Mouse (Mus musculus) lung, postnatal 0 days (tissue): ENCODE measurements around the gene Gm8369. TPM values are rescaled to one million over a fixed set of nuclear protein-coding genes. Genes with fewer than 3 reads are reported as not detected.
"Not testable (repeated sequence)": the region's sequence is repeated elsewhere in the genome, so short reads cannot be mapped to it uniquely, and the experiment has no call there.

Experiments
- ATAC-seq: fragments of 200-750 bp; cut with Nextera tagmentation; 2 replicates; pipeline ENCODE4 v1.8.0; 2017; ENCODE audit warnings: moderate library complexity
- DNase-seq: peaks from one replicate; pipeline ENCODE4 v3.0.0-alpha.2; 2016; ENCODE audit warnings: low spot score
- H3K27ac ChIP-seq: fragments of 300-500 bp; sonication (generic); 2 replicates; pipeline ENCODE4 v1.5.1; 2014; ENCODE audit warnings: antibody characterized with exemption, mild to moderate bottlenecking, low read length, mixed read lengths
- H3K27me3 ChIP-seq: fragments of 300-500 bp; sonication (generic); replicated peaks from 2 replicates; pipeline ENCODE4 v1.6.1; 2014; ENCODE audit warnings: low read length, mixed read lengths; ENCODE audit not compliant: insufficient read depth
- H3K36me3 ChIP-seq: fragments of 300-500 bp; sonication (generic); 2 replicates; pipeline ENCODE4 v1.6.1; 2014; ENCODE audit warnings: low read length, mixed read lengths; ENCODE audit not compliant: insufficient read depth
- H3K4me1 ChIP-seq: fragments of 300-500 bp; sonication (generic); 2 replicates; pipeline ENCODE4 v1.6.1; 2014; ENCODE audit warnings: antibody characterized with exemption, low read depth, low read length, mixed read lengths; ENCODE audit not compliant: insufficient read depth
- H3K4me2 ChIP-seq: fragments of 300-500 bp; sonication (generic); replicated peaks from 2 replicates; pipeline ENCODE4 v1.6.1; 2014; ENCODE audit warnings: low read depth, mild to moderate bottlenecking, low read length, moderate library complexity, mixed read lengths
- H3K4me3 ChIP-seq: fragments of 300-500 bp; sonication (generic); 2 replicates; pipeline ENCODE4 v1.5.1; 2014; ENCODE audit warnings: low read depth, low read length
- H3K9ac ChIP-seq: fragments of 300-500 bp; sonication (generic); replicated peaks from 2 replicates; pipeline ENCODE4 v1.6.1; 2014; ENCODE audit warnings: low read depth, mild to moderate bottlenecking
- H3K9me3 ChIP-seq: fragments of 300-500 bp; sonication (generic); 2 replicates; pipeline ENCODE4 v1.6.1; 2016; ENCODE audit warnings: low read length, mixed read lengths
- CTCF ChIP-seq: IDR thresholded peaks from 2 replicates; pipeline ENCODE4 v1.5.1; 2016; ENCODE audit warnings: antibody characterized with exemption, mild to moderate bottlenecking
- EP300 ChIP-seq: IDR thresholded peaks from 2 replicates; pipeline ENCODE4 v1.6.1; 2016; ENCODE audit warnings: antibody characterized with exemption, mild to moderate bottlenecking, control low read depth
- WGBS: fragments of 180-500 bp; shearing (Covaris S2); extraction: QIAGEN DNeasy Blood & Tissue Kit; methylation state at CpG from one replicate; pipeline ENCODE4 v1.1.7; 2014; 5-methylcytosine and 5-hydroxymethylcytosine counted together
- polyA plus RNA-seq: library from polyadenylated mRNA; unstranded; fragments of >200 nt; fragmentation: Nextera tagmentation; extraction: Ambion mirVana; gene quantifications from 2 replicates; pipeline ENCODE4 v1.2.1, GENCODE M21; 2015

The Gm8369 gene
- polyA plus RNA-seq, 1 experiment from 2014 or later = 0.14 TPM

- DNase-seq (no peak), ATAC-seq (no peak)
- H3K4me1 ChIP-seq = no peaks in the 10 kb centered on the region
- H3K4me3 ChIP-seq = no peak overlapping the region
- TF ChIP-seq EP300 (no peak), CTCF (no peak)
- no peaks in the 10 kb centered on the region for H3K27me3 ChIP-seq
- 51% methylated on average over 4 of the region's 4 CpGs for WGBS
- no peaks in the 10 kb centered on the region for H3K36me3 ChIP-seq
- no peak overlapping the region for H3K27ac ChIP-seq
- H3K9me3 ChIP-seq = no peaks in the 10 kb centered on the region
- H3K4me2 ChIP-seq = no peak overlapping the region
- H3K9ac ChIP-seq = no peak overlapping the region
These were observed 5.9 kb downstream of the Gm8369 start for GRCm38 (mm10) chr19:11491406-11492189.

GRCm38 (mm10) chr19:11492671-11493070 lies 6.9 kb downstream of the Gm8369 start:
- Histone ChIP-seq H3K27ac (no peak overlapping the region), H3K4me3 (no peak overlapping the region), H3K9ac (no peak overlapping the region), H3K4me1 (no peaks in the 10 kb centered on the region), H3K36me3 (no peaks in the 10 kb centered on the region), H3K4me2 (no peak overlapping the region), H3K9me3 (no peaks in the 10 kb centered on the region), H3K27me3 (no peaks in the 10 kb centered on the region)
- 56% methylated on average over 1 of the region's 1 CpGs for WGBS
- TF ChIP-seq EP300 (no peak), CTCF (no peak)
- DNase-seq = no peak
- no peak for ATAC-seq

DNA sequence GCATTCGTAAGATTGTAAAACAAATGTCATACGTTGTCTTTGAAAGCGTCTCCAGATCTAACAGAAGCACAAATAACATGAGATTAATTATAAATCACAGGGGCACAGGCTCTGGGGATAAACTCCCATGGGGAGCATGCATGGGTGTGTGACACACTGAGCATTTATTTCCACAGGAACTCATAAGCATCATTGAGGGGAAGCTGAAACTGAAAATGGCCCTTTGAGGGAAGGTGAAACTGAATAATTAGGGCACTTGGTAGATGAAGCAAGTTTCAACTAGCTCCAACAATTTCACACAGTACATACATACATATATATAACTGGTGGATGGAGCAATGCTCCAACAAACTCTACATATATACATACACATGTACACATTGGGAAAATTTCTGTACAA lies 8.8 kb downstream of the Gm8369 start:
- no peak overlapping the region for H3K4me2 ChIP-seq
- H3K9me3 ChIP-seq = no peaks in the 10 kb centered on the region
- ATAC-seq (no peak), DNase-seq (no peak)
- H3K27me3 ChIP-seq = no peaks in the 10 kb centered on the region
- WGBS = 63% methylated on average over 3 of the region's 3 CpGs
- TF ChIP-seq EP300 = no peak
- no peak for TF ChIP-seq CTCF
- no peak overlapping the region for H3K27ac ChIP-seq
- no peak overlapping the region for H3K4me3 ChIP-seq
- no peaks in the 10 kb centered on the region for H3K36me3 ChIP-seq
- H3K9ac ChIP-seq = no peak overlapping the region
- H3K4me1 ChIP-seq = no peaks in the 10 kb centered on the region

- no peaks in the 10 kb centered on the region for H3K27me3 ChIP-seq
- 73% methylated on average over 6 of the region's 6 CpGs for WGBS
- DNase-seq (no peak), ATAC-seq (no peak)
- H3K9me3 ChIP-seq = no peaks in the 10 kb centered on the region
- no peak overlapping the region for H3K4me3 ChIP-seq
- TF ChIP-seq CTCF (no peak), EP300 (no peak)
- no peak overlapping the region for H3K9ac ChIP-seq
- H3K4me1 ChIP-seq = no peaks in the 10 kb centered on the region
- no peak overlapping the region for H3K27ac ChIP-seq
- H3K4me2 ChIP-seq = no peak overlapping the region
- no peaks in the 10 kb centered on the region for H3K36me3 ChIP-seq
These were observed 10.6 kb downstream of the Gm8369 start for GRCm38 (mm10) chr19:11496361-11496760.

GRCm38 (mm10) chr19:11497300-11497699 lies 11.6 kb downstream of the Gm8369 start:
- H3K9me3 ChIP-seq, H3K27me3 ChIP-seq, DNase-seq, H3K4me2 ChIP-seq, H3K4me3 ChIP-seq, H3K9ac ChIP-seq, H3K36me3 ChIP-seq, H3K27ac ChIP-seq, ATAC-seq, H3K4me1 ChIP-seq: not testable (repeated sequence)
- WGBS = 65% methylated on average over 1 of the region's 1 CpGs

DNA sequence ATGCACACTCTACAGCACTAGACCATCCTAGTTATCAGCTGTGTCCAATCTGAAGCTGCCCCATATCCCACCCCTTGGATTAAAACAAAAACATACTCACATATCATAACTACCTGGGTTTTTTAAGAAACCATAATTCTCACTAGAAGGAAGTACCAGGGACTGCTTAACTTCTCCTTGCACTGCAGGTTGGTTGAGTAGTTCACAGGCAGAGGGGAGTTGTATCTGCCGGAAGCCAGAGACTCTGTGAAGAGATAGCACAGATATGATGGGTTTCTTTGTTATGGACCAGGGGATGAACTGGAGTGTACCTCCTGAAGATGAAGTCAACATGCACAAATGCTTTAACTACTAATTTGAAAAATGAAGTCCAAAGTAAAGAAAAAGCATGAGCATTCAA lies 15.1 kb downstream of the Gm8369 start:
- Histone ChIP-seq H3K27ac (no peak overlapping the region), H3K4me2 (no peak overlapping the region), H3K4me1 (no peaks in the 10 kb centered on the region), H3K4me3 (no peak overlapping the region), H3K36me3 (no peaks in the 10 kb centered on the region), H3K9ac (no peak overlapping the region), H3K9me3 (no peaks in the 10 kb centered on the region), H3K27me3 (no peaks in the 10 kb centered on the region)
- WGBS = 89% methylated on average over 1 of the region's 1 CpGs
- DNase-seq (no peak), ATAC-seq (no peak)
- TF ChIP-seq CTCF (no peak), EP300 (no peak)
